Mouse (Mus musculus) lung, embryonic 16.5 days (tissue): ENCODE data around the gene Hs2st1. TPM values are rescaled to one million over a fixed set of nuclear protein-coding genes. Genes with fewer than 3 reads are reported as not detected.

Source experiments
- ATAC-seq: fragments of 200-750 bp; cut with Nextera tagmentation; 2 replicates; pipeline ENCODE4 v1.8.0; 2017; ENCODE audit warnings: low read depth, mild to moderate bottlenecking, moderate library complexity
- H3K27ac ChIP-seq: fragments of 300-500 bp; sonication (generic); 2 replicates; pipeline ENCODE4 v1.5.1; 2014; ENCODE audit warnings: mild to moderate bottlenecking, control low read depth, low read length
- H3K27me3 ChIP-seq: fragments of 300-500 bp; sonication (generic); 2 replicates; pipeline ENCODE4 v1.6.1; 2014; ENCODE audit warnings: low read depth, low read length, mixed read lengths; ENCODE audit not compliant: control insufficient read depth, insufficient read depth
- H3K36me3 ChIP-seq: fragments of 300-500 bp; sonication (generic); 2 replicates; pipeline ENCODE4 v1.6.1; 2014; ENCODE audit warnings: low read length; ENCODE audit not compliant: control insufficient read depth, insufficient read depth
- H3K4me1 ChIP-seq: fragments of 300-500 bp; sonication (generic); replicated peaks from 2 replicates; pipeline ENCODE4 v1.6.1; 2014; ENCODE audit warnings: low read length, mixed read lengths; ENCODE audit not compliant: control insufficient read depth, insufficient read depth
- H3K4me2 ChIP-seq: fragments of 300-500 bp; sonication (generic); 2 replicates; pipeline ENCODE4 v1.6.1; 2014; ENCODE audit warnings: low read depth, low read length, control low read depth
- H3K4me3 ChIP-seq: fragments of 300-500 bp; sonication (generic); 2 replicates; pipeline ENCODE4 v1.5.1; 2014; ENCODE audit warnings: mild to moderate bottlenecking, low read length, control low read depth
- H3K9ac ChIP-seq: fragments of 300-500 bp; sonication (generic); 2 replicates; pipeline ENCODE4 v1.6.1; 2014; ENCODE audit warnings: low read length, control low read depth
- H3K9me3 ChIP-seq: fragments of 300-500 bp; sonication (generic); 2 replicates; pipeline ENCODE4 v1.6.1; 2016; ENCODE audit warnings: low read length; ENCODE audit not compliant: control insufficient read depth
- WGBS: fragments of 180-500 bp; shearing (Covaris S2); extraction: QIAGEN DNeasy Blood & Tissue Kit; methylation state at CpG from one replicate; pipeline ENCODE4 v1.1.7; 2014; 5-methylcytosine and 5-hydroxymethylcytosine counted together
- polyA plus RNA-seq: library from polyadenylated mRNA; unstranded; fragments of >200 nt; fragmentation: Nextera tagmentation; extraction: Ambion mirVana; gene quantifications from 2 replicates; pipeline ENCODE4 v1.2.1, GENCODE M21; 2015

Gene Hs2st1
- polyA plus RNA-seq, 1 experiment from 2014 or later = 10.9 TPM

GRCm38 (mm10) chr3:144548186-144548845 lies 21.7 kb downstream of the Hs2st1 start:
- Histone ChIP-seq H3K27me3 (no peaks in the 10 kb centered on the region), H3K4me1 (peaks cover 11% of the 10 kb centered on the region), H3K27ac (no peak overlapping the region), H3K36me3 (no peaks in the 10 kb centered on the region), H3K9ac (no peak overlapping the region), H3K4me3 (no peak overlapping the region), H3K9me3 (no peaks in the 10 kb centered on the region), H3K4me2 (no peak overlapping the region)
- 84% methylated on average over 7 of the region's 7 CpGs for WGBS
- ATAC-seq = no peak

DNA sequence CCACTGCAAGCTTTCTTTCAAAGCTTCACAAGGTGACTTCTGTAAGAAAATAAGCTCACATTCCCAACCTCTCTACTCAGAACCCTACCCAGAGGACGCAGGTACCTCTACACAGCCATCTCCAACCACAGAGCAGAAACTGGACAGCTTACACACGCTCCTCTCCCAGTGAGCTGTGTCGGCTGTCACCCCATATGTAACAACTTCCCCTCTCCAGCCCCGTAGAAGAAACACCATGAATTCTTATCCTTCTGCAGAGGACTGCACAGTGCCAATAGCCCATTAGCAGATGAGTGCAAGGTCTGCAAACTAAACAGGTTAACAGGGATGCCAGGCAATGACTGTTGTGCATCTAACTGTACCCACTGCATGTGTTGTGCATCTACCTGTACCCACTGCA lies 23.5 kb downstream of the Hs2st1 start:
- ATAC-seq = no peak
- Histone ChIP-seq H3K27ac (no peak overlapping the region), H3K4me1 (peaks cover 13% of the 10 kb centered on the region), H3K27me3 (no peaks in the 10 kb centered on the region), H3K4me3 (no peak overlapping the region), H3K9ac (no peak overlapping the region), H3K36me3 (no peaks in the 10 kb centered on the region), H3K4me2 (no peak overlapping the region), H3K9me3 (no peaks in the 10 kb centered on the region)
- WGBS = 23% methylated on average over 4 of the region's 4 CpGs

DNA sequence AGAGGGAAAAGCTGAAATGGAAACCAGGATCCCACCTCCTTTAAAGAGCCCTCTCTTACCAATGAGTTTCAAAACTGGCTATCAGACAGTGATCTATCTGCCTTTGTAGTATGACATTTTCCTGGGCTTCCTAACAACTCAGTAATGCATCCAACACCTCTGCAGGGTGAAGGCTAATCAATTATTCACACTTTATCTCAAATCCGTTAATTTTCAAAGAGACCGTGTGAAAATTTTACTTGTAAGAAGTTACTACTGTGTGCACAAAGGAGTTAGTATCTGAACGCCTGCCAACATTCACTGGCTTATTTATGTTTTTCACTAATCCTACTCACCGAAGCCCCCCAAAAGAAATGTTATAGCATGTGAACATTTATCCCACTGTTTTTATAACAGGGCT lies 24.1 kb downstream of the Hs2st1 start:
- Histone ChIP-seq H3K36me3 (no peaks in the 10 kb centered on the region), H3K4me3 (no peak overlapping the region), H3K27me3 (no peaks in the 10 kb centered on the region), H3K27ac (no peak overlapping the region), H3K4me2 (no peak overlapping the region), H3K9ac (no peak overlapping the region), H3K9me3 (no peaks in the 10 kb centered on the region), H3K4me1 (peaks cover 12% of the 10 kb centered on the region)
- ATAC-seq = no peak
- 30% methylated on average over 4 of the region's 4 CpGs for WGBS

- Histone ChIP-seq H3K27me3 (no peaks in the 10 kb centered on the region), H3K27ac (no peak overlapping the region), H3K4me2 (no peak overlapping the region), H3K4me1 (peaks cover 15% of the 10 kb centered on the region), H3K9me3 (no peaks in the 10 kb centered on the region), H3K9ac (no peak overlapping the region), H3K4me3 (no peak overlapping the region), H3K36me3 (no peaks in the 10 kb centered on the region)
- no peak for ATAC-seq
- 89% methylated on average over 7 of the region's 7 CpGs for WGBS
These were observed 24.8 kb downstream of the Hs2st1 start for GRCm38 (mm10) chr3:144545152-144545551.

GRCm38 (mm10) chr3:144541906-144542438 lies 28.0 kb downstream of the Hs2st1 start:
- H3K4me3 ChIP-seq = no peak overlapping the region
- peak overlapping the region; percentile 73 for H3K27ac ChIP-seq
- peaks cover 31% of the 10 kb centered on the region for H3K4me1 ChIP-seq
- H3K27me3 ChIP-seq = no peaks in the 10 kb centered on the region
- peak overlapping the region; percentile 6 for H3K4me2 ChIP-seq
- H3K9me3 ChIP-seq = no peaks in the 10 kb centered on the region
- WGBS = 40% methylated on average over 6 of the region's 6 CpGs
- H3K36me3 ChIP-seq = no peaks in the 10 kb centered on the region
- H3K9ac ChIP-seq = no peak overlapping the region
- peak; percentile 61 for ATAC-seq

DNA sequence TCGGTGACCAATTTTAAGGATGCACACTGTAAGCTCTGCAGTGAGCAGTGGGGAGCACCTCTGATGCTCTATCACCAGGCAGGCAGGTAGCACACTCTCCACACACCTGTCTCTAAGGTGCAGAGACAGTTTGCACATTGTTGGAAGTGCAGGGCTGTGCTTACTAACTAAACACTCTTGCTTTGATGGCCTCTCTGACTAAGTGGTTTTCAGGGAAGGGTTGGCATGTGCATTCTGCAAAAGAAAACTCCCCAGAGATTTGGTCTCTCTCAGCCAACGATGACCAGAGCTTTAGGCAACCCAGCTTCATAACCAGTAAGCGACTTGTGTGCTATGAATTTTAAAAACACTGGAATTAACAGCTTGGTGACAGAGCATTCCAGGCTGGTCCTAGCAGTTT lies 29.2 kb downstream of the Hs2st1 start:
- WGBS = 52% methylated on average over 3 of the region's 3 CpGs
- peak; percentile 37; the same call in 1 of the 2 replicates for ATAC-seq
- Histone ChIP-seq H3K27ac (peak overlapping the region; percentile 72), H3K36me3 (no peaks in the 10 kb centered on the region), H3K4me2 (no peak overlapping the region), H3K4me3 (no peak overlapping the region), H3K27me3 (no peaks in the 10 kb centered on the region), H3K9me3 (no peaks in the 10 kb centered on the region), H3K9ac (no peak overlapping the region), H3K4me1 (peaks cover 28% of the 10 kb centered on the region)

GRCm38 (mm10) chr3:144539051-144539450 lies 30.9 kb downstream of the Hs2st1 start:
- Histone ChIP-seq H3K4me1 (peaks cover 28% of the 10 kb centered on the region), H3K4me3 (no peak overlapping the region), H3K4me2 (no peak overlapping the region), H3K9ac (no peak overlapping the region), H3K27ac (peak overlapping the region; percentile 13; the same call in 1 of the 2 replicates), H3K9me3 (no peaks in the 10 kb centered on the region), H3K27me3 (no peaks in the 10 kb centered on the region), H3K36me3 (no peaks in the 10 kb centered on the region)
- 50% methylated on average over 3 of the region's 3 CpGs for WGBS
- no peak for ATAC-seq

DNA sequence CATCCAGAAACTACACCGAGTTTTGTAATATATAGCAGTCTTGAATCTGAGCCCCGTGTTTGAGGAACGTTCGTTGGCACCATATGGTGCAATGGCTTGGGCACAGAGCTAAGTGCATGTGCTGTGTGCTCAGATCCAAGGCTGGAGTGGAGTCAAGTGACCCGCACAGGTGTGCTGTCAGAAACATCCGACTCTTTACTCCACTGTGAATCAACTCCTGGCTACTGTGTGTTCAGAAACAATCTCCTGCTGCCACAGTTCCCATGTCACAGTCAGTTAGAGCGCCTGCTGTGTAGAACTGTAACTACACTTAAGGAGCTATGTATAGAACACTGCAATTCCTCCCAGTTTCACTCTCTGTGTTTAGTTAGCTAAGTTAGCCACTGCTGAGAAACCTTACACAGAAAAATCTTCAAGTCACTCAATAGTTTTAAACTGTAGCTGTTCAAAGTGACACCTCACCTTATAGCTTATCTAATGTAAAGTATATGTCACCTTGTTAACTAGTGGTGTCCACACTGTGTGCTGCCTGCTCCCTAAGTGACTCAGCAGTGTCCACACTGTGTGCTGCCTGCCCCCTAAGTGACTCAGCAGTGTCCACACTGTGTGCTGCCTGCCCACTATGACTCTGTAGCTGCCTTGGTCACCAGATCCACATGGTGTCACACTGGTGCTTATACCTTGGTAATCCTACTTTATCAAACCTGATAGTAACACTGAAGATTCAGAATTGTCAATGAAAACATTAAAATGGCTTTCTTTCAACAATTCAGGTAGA lies 32.7 kb downstream of the Hs2st1 start:
- Histone ChIP-seq H3K4me2 (no peak overlapping the region), H3K36me3 (no peaks in the 10 kb centered on the region), H3K4me3 (no peak overlapping the region), H3K27me3 (no peaks in the 10 kb centered on the region), H3K9me3 (no peaks in the 10 kb centered on the region), H3K9ac (no peak overlapping the region), H3K4me1 (peaks cover 30% of the 10 kb centered on the region), H3K27ac (peak overlapping the region; percentile 36; the same call in 1 of the 2 replicates)
- 55% methylated on average over 7 of the region's 7 CpGs for WGBS
- peak; percentile 54 for ATAC-seq

DNA sequence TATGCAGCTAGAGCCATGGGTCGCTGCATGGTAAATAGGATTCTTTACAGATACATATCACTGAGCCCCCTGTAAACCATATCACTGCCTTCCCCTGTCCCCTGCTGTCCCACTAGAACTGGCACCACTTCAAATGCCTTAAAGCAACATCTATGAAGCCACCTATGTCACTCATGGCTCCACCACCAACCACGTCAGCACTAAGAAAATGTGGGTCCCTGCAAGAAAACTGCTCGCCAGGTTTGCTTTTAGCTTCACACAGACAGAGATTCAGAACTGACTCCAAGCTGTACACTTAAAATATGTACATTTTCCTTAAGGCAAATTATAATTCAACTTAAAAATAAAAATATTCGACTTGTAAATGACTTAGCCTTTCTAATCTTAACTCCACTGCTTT lies 34.9 kb downstream of the Hs2st1 start:
- no peak overlapping the region for H3K4me2 ChIP-seq
- H3K9ac ChIP-seq = no peak overlapping the region
- H3K9me3 ChIP-seq = no peaks in the 10 kb centered on the region
- no peak for ATAC-seq
- no peaks in the 10 kb centered on the region for H3K36me3 ChIP-seq
- no peaks in the 10 kb centered on the region for H3K27me3 ChIP-seq
- H3K4me1 ChIP-seq = peaks cover 21% of the 10 kb centered on the region
- no peak overlapping the region for H3K27ac ChIP-seq
- no peak overlapping the region for H3K4me3 ChIP-seq
- 89% methylated on average over 4 of the region's 4 CpGs for WGBS
